Comparison of ENCODE assay signal across 29 mouse cellular contexts in genomic region chrX:60021007-60021406, GRCm38 (mm10). TPM values are rescaled to one million over a fixed set of nuclear protein-coding genes. Genes with fewer than 3 reads are reported as not detected.
"Had no signal": no experiment of that assay in that cellular context is flagged by ENCODE, and none has a peak within 500 bp of the region (broad histone marks: within the 10 kb centered on the region; RNA-seq: fewer than 3 reads in every experiment).

No protein-coding gene starts in this region.

- H3K36me3 ChIP-seq: heart, embryonic 13.5 days; heart, embryonic 15.5 days; hindbrain, embryonic 13.5 days; hindbrain, embryonic 15.5 days; intestine, embryonic 15.5 days; kidney, embryonic 15.5 days; limb, embryonic 13.5 days; limb, embryonic 15.5 days; liver, embryonic 12.5 days had no signal

- H3K27me3 ChIP-seq: heart, embryonic 13.5 days; heart, embryonic 15.5 days; hindbrain, embryonic 13.5 days; hindbrain, embryonic 15.5 days; intestine, embryonic 15.5 days; kidney, embryonic 15.5 days; limb, embryonic 13.5 days; limb, embryonic 15.5 days; liver, embryonic 12.5 days had no signal

- ATAC-seq: hindbrain, postnatal 0 days; intestine, embryonic 15.5 days; liver, embryonic 12.5 days had no signal

- H3K27ac ChIP-seq: gastrocnemius, adult 2 months; heart, adult 2 months; heart, embryonic 13.5 days; heart, embryonic 15.5 days; hindbrain, embryonic 13.5 days; hindbrain, embryonic 15.5 days; hindbrain, postnatal 0 days; intestine, embryonic 15.5 days; kidney, embryonic 15.5 days; kidney, postnatal 0 days; left cerebral cortex, adult 2 months; limb, embryonic 13.5 days; limb, embryonic 15.5 days; liver, embryonic 12.5 days had no signal

- DNase-seq: gastrocnemius, adult 2 months; gastrocnemius, postnatal 10 days; gastrocnemius, postnatal 25 days; heart, adult 11 months; heart, adult 2 months; heart, postnatal 14 days; heart, postnatal 36 days; kidney, adult 11 months; kidney, adult 2 months; kidney, adult 9 months; kidney, postnatal 14 days; kidney, postnatal 36 days had no signal

- H3K4me1 ChIP-seq: heart, embryonic 13.5 days; heart, embryonic 15.5 days; hindbrain, embryonic 13.5 days; hindbrain, embryonic 15.5 days; intestine, embryonic 15.5 days; kidney, embryonic 15.5 days; limb, embryonic 13.5 days; limb, embryonic 15.5 days; liver, embryonic 12.5 days had no signal

- H3K4me3 ChIP-seq: gastrocnemius, adult 2 months; heart, adult 2 months; heart, embryonic 13.5 days; heart, embryonic 15.5 days; hindbrain, embryonic 13.5 days; hindbrain, embryonic 15.5 days; intestine, embryonic 15.5 days; kidney, embryonic 15.5 days; left cerebral cortex, adult 2 months; limb, embryonic 13.5 days; limb, embryonic 15.5 days; liver, embryonic 12.5 days had no signal

- H3K9me3 ChIP-seq: heart, embryonic 13.5 days; heart, embryonic 15.5 days; hindbrain, embryonic 13.5 days; hindbrain, embryonic 15.5 days; intestine, embryonic 15.5 days; kidney, embryonic 15.5 days; limb, embryonic 13.5 days; limb, embryonic 15.5 days; liver, embryonic 12.5 days had no signal

RNA-seq across cellular contexts. Expression of gene F9, which starts 21.7 kb away (rescaled TPM):
- total RNA-seq: gastrocnemius, adult 2 months; gastrocnemius, postnatal 10 days; gastrocnemius, postnatal 25 days; heart, adult 2 months; heart, postnatal 14 days; heart, postnatal 36 days; hematopoietic stem cell, adult 5-6 weeks; hindbrain, postnatal 0 days had no signal
- polyA plus RNA-seq: heart, adult 2 months; heart, embryonic 11.5 days; heart, embryonic 13.5 days; heart, embryonic 15.5 days; heart, postnatal 0 days; hindbrain, embryonic 11.5 days; hindbrain, embryonic 13.5 days; hindbrain, embryonic 15.5 days; hindbrain, postnatal 0 days; kidney, adult 2 months; kidney, embryonic 15.5 days; kidney, postnatal 0 days; limb, embryonic 11.5 days; limb, embryonic 13.5 days; limb, embryonic 15.5 days had no signal
